Mouse (Mus musculus) layer of hippocampus, adult 18-20 months (tissue): ENCODE measurements around the gene Ccdc114. TPM values are rescaled to one million over a fixed set of nuclear protein-coding genes. Genes with fewer than 3 reads are reported as not detected.
A peak's percentile ranks its signal among the peaks of the same experiment; 100 is the strongest.
"Not testable (repeated sequence)": the region's sequence is repeated elsewhere in the genome, so short reads cannot be mapped to it uniquely, and the experiment has no call there.

Experiments
- DNase-seq, 2 experiments: peaks; one replicate each; pipeline ENCODE4 v3.0.0; 2022; ENCODE audit warnings: low spot score in 2 of 2
- total RNA-seq, 2 experiments: library from RNA; stranded (reverse); gene quantifications; 2 replicates each; pipeline ENCODE4 v1.2.3; 2021

Gene Ccdc114
- total RNA-seq, 2 experiments from 2014 or later = 4.1 to 4.2 TPM

DNA sequence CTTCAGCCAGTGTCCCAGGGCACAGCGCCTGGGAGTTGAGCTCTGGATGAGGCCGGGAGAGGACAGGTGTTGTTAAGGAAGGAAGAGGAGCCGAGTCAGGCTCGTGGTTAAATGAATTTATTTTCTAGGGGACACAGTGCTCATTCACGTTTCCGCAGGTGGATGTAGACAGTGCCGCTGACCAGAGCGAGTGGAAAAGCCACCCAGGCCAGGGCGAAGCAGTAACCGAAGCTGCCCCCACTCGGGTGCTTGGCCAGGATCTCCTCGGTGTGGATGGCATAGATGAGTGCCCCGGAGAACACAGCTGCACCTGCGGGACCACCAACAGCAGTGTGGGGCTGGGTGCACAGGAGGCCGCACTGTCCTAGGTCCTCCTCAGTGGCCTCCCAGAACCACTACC is 5.9 kb upstream of the Ccdc114 start:
- DNase-seq = no peak

DNA sequence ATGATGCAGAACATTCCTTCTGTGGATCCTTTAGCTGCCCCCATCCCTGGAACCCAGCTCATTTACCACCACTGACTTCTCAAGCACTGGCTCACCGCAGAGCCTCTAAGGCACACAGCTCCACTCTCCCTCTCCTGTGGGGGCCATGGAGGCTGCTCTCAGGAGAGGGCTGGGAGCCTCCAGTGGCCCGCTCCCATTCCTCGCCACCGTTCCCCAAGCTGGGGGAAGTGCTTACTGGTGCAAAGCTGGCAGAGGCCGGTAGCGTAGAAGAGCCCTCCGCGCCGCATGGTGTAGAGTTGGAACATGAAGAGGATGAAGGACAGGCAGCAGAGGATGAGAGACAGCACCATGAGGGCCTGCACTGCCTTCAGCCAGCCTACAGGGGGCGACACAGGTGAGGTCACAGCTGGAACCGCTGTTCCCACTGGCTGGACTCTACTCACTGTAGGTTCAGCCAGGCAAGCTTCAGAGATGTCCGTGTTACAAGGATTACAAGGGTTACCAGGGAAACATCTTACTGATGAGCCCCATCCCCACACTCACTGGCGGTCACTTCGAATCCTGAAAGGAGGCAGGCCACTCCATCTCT is 4.7 kb upstream of the Ccdc114 start:
- DNase-seq = no peak

DNA sequence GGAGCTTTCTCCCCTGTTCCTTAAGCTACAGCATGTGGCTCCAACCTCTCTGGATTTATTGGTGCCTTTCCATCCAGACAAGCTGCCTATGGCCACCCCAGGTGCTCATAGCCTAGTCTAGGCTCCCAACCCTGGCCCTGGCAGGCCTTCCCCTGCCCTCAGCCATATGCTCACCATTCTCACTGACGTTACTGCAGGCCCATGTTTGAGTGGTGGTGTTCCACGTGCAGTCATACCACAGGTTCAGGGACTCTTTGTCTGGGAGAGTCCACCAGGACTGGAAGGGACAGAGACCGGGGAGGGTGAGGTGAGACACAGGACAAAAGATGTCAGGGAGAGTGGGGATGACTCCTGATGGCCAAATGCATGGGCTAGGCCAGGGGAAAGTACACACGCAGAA is 4.1 kb upstream of the Ccdc114 start:
- no peak for DNase-seq

DNA sequence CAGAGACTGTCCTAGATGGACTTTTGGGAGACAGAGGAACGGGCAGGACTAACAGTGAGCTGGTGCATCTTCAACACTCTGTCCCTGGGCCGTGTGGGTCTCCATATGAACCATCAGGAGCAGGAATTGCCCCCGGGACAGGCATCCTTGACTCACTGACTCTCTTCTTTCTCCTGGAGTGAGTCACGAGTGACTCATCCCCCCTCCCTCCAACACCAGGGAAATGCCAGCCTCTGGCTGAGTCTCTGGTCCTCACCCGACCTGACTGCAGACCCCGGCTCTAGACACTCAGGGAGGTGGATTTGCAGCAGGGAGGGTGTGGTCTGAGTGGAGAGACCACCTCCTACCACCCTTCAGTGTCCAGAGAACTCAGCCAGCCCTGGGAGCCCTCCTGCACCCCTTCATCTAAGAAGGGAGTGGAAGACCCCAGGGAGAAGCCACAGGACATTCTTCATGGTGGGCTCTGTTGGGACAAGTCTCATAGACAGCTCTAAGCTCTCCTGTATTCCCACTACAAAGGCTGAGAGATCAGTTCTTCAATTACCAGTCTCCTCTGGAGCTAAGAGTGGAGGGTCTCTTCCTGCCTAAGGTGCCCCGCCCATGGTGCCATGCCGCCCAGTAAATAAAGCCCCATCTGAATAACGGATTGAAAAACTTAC is 3.2 kb upstream of the Ccdc114 start:
- DNase-seq = no peak

DNA sequence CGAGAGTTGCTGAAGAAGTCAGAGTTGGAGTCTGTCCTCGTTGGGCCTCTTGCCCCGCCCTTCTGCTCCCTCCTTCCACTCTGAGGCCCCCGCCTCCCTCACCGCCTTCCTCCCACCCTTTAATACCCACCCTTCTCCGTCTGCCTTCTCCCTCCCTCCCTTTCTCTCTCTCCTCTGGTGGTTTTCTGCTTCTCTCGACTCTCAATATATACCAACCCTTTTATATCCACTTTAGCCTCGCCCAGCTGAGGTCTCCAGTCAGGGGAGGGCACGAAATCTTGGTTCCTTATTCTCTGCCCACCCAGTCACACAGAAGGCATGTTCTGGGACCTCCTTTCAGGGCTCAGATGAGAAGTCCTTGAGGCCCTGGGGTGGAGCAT is 2.6 kb upstream of the Ccdc114 start, which contains the start of gene Emp3:
Emp3 (minus strand) TSS at position 163 of the 380 bp plus-strand sequence.
- DNase-seq = no peak

DNA sequence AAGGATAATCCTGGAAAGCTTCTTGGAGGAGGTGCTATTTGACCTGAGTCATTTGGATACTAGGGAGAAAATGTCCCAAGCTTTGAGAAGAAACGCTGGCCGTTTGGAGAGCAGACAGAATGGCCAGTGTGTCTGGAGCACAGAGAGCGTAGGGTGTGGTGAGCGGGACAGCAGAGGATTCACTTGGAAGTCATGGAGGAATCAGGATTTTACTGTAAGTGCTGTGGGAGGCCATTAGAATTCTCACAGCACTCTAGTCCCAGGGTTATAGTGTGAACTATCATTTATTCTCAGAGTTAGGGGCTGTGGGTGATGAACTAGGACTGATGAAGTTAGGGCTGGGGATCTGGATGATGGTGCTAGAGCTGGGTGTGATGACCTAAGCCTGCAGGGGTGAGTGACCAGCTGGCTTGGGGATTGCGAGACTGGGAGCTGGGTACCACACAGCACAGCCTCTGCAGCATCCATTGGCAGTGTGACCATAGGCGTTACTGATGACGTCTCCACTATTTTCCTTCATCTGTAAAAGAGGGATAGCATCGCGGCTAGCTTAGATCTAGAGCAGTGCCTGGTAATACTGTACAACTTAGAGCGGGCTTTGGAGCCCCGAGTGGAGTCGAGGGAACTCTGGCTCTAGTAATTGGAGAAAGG is 1.8 kb upstream of the Ccdc114 start:
- DNase-seq = no peak

DNA sequence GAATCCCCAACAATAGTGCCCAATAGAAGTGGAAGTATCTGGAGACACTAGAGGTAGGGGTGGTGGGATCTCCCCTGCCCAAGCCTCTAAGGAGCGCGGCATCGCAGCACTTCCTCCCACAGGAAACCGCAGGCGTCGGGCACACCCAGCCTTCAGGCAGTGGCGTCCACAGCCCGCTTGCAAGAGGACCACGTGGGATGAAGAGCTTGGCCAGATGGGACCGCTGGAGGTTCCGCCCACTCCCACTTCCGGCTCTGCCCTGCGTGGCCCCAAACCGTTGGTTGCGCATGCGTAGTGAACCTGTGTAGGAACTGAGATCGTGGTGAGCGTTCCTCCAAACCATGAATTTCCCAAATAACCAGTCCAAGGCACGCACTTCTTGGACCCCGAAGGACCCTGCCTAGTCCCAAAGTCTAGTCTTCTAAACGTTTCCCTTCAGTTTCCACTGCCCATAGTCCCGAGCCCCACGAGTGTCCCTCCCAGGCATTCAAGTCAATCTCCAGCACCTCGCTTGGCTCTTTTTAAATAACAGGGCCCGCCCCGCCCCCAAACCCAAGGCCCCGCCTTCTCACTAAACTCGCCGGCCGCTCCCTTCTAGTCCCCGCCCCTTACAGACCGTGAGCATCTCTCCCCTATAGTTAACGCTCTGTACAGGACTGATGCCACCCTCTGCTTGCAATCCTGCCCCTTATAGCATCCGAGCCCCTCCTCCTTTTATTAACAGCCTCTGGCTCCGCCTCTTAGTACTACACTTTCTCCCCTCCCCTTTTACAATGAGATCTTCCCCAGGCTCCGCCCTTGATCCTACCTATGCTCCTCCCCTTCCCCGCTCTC is 727 bp upstream of the Ccdc114 start:
- DNase-seq = peak; percentile 89 to 97

DNA sequence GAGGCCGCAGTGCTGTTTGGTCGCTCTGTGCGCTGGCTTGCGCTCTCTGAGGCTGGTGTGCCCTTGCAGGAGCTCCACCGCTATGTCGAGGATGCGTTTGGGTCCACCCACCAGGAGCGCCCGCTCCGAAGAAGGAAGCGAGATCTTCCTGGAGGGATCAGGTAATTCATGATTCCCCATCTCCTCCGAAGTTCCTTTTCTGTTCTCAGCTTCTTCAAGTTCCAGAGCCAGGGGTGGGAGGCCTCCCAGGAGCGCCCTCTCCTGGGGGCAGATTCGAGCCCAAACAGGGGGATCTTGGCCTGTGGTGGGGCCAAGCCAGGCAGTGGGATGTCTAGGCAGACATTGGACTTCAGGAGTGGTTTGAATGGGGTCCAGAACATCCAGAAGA is 551 bp downstream of the Ccdc114 start:
- no peak for DNase-seq

DNA sequence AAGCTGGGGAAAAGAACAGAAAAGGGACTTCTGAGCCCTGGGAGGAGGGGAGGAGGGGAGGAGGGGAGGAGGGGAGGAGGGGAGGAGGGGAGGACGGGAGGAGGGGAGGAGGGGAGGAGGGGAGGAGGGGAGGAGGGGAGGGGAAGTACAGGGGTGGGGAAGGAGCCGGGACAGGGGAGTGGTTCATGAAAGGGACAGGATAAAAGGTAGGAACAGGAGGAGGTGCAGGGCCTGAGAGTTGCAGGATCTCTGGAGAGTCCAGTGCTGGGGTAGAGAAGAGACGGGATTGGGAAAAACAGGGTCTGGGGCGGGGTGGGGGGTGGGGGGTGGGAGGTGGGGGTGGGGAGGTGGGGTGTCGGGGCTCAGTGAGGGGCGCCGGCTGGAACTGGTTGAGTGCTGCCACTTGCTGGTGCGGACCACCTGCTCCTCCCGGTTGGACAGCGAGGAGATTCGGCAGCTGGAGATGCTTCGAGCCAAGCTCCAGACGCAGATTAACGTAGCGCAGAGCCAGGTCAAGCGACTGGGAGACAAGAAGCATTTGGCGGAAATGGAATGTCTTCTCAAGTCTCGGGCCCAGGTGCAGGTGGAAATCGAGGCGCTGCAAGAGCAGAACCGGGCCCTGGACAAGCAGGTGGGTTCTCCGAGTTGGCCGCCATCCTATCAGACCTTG is 4.9 kb downstream of the Ccdc114 start:
- DNase-seq = no peak

DNA sequence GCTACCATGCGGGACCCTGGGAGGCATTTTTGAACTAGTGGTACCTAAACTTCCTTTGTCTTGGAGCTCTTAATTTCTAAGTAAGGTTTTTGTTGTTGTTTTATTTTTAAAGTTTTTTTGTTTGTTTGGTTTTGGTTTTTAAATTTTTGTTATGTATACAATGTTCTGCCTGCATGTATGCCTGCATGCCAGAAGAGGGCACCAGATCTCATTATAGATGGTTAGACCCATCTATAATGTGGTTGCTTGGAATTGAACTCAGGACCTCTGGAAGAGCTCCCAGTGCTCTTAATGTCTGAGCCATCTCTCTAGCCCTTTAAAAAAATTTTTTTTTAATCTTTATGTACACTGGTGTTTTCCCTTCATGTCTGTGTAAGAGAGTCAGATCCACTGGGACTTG is 5.8 kb downstream of the Ccdc114 start:
- no peak for DNase-seq

DNA sequence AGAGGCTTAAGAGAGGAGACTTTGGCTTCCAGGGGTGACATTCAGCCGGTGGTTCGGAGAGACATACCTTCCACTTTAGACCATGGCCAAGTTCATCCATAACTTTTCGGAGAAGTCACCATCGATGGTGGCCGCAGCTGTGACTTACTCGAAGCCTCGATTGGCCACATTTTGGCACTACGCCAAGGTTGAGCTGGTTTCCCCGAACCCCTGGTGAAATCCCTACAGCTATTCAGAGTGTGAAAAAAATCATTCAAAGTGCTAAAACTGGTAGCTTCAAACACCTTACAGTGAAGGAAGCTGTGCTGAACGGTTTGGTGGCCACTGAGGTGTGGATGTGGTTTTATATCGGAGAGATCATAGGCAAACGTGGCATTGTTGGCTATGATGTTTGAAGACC is 9.9 kb downstream of the Ccdc114 start:
- not testable (repeated sequence) for DNase-seq

DNA sequence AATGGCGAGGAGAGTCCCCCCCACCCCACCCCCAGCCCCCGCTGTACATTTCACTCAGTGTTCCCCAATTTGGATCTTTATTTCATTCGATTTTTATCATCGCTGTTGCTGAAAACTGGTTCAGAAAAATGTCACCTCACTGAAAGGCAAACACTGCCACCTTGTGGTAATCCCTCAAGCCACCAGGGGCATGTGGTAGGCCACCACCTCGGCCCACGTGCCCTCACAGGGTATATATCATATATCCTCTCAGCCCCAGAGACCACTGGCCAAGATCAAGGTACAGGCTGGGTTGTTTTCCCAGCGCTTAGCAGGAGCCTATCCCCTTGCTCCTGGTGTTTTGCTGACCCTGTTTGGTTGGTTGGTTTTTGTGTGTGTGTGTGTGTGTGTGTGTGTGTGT is 11.2 kb downstream of the Ccdc114 start:
- DNase-seq = peak in 1 of 2 experiments; percentile 69

DNA sequence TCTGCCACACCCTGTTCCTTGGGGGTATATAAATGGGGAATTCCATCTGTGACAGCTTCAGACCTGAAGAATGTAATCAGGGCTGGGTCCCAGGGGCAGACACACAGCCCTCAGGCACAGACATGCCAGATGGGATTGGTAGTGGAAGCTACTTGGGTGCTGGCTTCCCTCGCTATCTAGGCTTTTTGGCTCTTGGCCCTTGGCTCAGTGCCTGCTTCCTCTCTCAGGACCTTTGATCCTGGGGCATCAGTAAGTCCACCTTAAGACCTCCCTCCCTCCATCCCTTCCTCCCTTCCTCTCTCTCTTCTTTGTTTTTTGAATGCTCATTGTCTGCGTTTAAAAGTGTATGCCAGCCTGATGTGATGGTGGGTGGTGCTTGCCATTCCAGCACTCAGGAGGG is 16.0 kb downstream of the Ccdc114 start:
- DNase-seq = no peak

DNA sequence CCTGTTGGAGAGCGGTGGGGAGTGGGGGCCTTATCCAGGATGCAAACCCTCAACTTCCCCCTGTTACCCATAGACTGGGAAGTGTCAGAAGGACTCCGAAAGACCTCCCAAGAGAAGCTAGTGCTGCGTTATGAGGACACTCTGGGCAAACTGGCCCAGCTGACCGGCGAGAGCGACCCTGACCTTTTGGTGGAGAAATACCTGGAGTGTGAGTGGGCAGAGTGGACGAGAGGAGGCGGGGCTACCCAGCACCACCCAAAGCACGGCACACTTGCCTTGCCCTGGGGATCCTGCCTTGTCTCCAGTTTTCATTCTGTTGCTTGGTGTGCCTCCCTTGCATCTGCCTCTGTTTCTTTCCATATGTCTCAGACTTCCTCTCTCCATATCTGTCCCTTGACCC is 18.1 kb downstream of the Ccdc114 start:
- no peak for DNase-seq

DNA sequence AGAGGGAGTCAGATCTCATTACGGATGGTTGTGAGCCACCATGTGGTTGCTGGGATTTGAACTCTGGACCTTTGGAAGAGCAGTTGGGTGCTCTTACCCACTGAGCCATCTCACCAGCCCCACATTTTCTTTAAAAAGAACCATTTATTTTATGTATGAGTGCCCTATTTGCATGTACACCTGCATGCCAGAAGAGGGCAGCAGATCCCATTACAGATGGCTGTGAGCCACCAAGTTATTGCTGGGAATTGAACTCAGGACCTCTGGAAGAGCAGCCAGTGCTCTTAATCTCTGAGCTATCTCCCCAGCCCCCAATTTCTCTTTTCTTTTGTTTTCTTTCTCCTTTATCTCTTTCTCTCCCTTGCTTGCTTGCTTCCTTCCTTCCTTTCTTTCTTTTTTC is 19.4 kb downstream of the Ccdc114 start:
- DNase-seq = not testable (repeated sequence)

DNA sequence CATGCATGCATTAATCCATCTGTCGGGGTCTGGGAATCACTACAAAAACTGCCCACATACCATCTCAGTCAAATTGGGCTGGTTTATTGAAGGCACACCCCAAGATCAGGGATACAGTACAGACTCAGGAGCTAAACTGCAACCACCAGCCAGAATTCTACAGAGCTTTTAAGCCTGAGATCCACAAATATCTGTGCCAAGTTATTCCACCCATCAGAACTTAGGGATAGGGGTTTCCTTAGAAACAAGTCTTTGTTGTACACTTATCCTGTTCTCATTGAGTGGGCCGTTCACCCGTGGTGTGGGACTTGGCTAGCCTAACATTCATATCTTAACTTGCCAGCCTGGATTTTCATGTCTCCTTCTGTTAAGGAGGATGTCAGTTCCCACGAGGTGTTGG is 25.2 kb downstream of the Ccdc114 start:
- DNase-seq = peak in 1 of 2 experiments; percentile 20

DNA sequence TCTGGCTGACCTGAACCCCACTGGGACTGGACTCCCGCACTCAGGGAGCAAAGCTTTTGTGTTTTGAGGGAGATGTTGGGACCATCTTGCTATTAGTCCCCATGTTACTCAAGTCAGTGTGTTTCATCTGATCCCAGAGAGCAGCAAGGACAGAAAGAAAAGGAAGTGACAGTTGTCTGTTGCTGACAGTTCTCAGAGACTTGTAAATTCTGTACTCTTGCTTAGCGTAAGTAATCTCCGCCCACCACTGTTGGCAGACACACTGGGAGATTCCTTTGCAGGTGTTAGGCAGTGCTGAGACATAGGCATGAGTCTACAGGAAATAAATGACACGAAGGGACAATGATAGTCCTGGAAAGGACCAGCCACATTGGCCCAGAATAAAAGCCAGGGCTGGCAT is 32.7 kb downstream of the Ccdc114 start:
- DNase-seq = no peak

DNA sequence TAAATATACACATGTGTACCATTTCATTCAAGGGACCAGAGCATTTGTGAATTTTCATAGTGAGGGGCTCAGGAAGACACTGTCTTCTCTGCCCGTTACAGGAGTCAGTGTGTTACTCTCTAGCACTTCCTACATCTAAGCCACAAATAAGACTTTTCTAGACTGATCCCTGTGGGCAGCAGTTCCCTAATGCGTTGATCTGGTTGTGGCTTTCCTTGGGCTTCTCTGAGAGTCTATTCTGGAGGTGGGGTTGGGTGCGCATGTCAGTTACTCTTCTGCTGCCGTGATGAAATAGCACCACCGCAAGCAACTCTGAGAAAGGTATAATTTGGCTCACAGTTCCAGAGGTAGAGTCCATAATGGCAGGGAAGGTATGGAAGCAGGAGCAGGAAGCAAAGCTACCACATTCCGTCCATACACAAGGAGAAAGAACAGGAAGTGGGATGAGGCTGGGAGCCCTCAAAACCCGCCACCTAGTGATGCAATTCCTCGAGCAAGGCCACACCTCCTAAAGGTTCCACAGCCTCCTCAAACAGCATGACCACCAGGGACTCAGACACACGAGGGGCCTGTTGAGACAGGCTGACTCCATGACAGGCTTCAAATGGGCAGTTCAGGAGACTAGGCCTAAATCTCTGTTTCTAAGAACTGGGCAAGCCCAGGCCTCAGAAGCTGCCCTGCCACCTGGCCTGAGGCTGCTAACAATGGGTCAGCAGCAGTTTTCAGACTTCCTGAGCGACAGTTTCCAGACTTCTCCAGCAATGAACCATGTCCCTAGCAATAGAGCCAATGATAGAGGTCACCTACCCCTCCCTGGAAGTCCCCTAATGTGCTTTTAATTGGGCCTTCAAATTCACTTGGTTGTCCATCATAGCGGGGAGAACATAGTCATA is 48.2 kb downstream of the Ccdc114 start:
- DNase-seq = no peak

DNA sequence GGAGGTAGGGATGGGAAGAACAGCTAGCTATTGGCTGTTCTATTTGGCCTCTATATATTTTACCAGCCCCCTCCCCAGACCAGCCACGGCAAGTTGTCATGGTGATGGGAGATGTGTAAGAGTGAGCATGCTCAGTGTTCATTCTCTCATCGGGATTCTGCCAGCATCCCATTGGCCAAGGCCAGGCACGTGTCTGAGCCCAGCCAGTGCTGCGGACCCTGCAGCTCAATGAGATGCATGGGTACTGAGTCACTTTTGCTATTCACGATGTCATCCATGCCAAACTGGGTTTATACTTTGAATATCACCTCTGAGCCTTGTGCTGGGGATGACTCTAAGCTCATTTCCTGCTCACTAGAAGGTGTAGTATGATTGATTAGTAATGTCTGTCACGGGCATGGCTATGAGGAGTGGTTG is 49.4 kb downstream of the Ccdc114 start:
- DNase-seq = peak in 1 of 2 experiments; percentile 13

DNA sequence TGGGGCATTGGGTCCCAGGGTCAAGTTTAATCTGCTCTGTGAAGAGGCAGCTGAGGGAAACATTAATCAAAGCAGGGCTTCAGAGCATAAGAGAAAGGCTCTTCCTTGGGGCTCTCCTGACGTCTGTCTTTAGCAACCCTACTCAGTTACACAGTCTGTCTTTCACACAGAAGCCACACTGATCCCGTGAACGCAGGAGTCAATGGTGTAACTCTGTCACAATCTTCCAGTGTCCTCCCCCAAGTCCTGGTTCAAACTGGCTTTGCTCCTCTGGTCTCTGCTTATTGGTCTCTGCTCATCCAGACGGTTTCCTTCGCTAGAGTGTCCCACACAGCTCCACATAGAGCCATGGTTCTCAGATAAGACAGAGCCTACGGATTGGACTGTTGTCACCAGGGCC is 50.2 kb downstream of the Ccdc114 start:
- DNase-seq = no peak
